Comparison of ENCODE assay signal across 9 mouse cellular contexts in genomic region chr4:24544677-24545151, GRCm38 (mm10). TPM values are rescaled to one million over a fixed set of nuclear protein-coding genes. Genes with fewer than 3 reads are reported as not detected.
DNase-seq lines count a peak whose midpoint lies in the region; ATAC-seq and TF ChIP-seq lines count a peak whose summit lies in the region.
"Had no signal": no experiment of that assay in that cellular context is flagged by ENCODE, and none has a peak within 500 bp of the region (broad histone marks: within the 10 kb centered on the region; RNA-seq: fewer than 3 reads in every experiment).

No protein-coding gene starts in this region.

- H3K4me1 ChIP-seq in cortical plate, adult 2 months (ENCODE audit: control insufficient read depth, insufficient read depth, low read length) = peaks cover 2% of the 10 kb centered on the region
- 0 out of 2 replicates have a peak, but pooled peaks cover 3% of the 10 kb centered on the region for H3K4me1 ChIP-seq in hindbrain, embryonic 15.5 days (replicated peaks)
- no peaks in the 10 kb centered on the region for H3K4me1 ChIP-seq in neural tube, embryonic 11.5 days (ENCODE audit: control insufficient read depth, insufficient read depth, low read length)
- no peaks in the 10 kb centered on the region for H3K4me1 ChIP-seq in thymus, adult 2 months (replicated peaks; ENCODE audit: control insufficient read depth, insufficient read depth, low read length)

- peak; percentile 85 for TF ChIP-seq CTCF in cortical plate, adult 2 months (IDR thresholded peaks at IDR 0.05; ENCODE audit: extremely low read depth, insufficient read depth, low read length)
- TF ChIP-seq CTCF in thymus, adult 2 months (IDR thresholded peaks at IDR 0.05; ENCODE audit: borderline replicate concordance, control insufficient read depth, extremely low read depth, insufficient read depth, low read length, poor library complexity) = no peak

- no peak for TF ChIP-seq POLR2A in cortical plate, adult 2 months (IDR thresholded peaks at IDR 0.05; ENCODE audit: extremely low read depth, insufficient read depth, low read length)
- no peak for TF ChIP-seq POLR2A in thymus, adult 2 months (IDR thresholded peaks at IDR 0.05; ENCODE audit: control insufficient read depth, extremely low read depth, insufficient read depth, low read length, poor library complexity)

- peak; percentile 18 for DNase-seq in thymus, postnatal 4 days
- DNase-seq in thymus, postnatal 14 days = no peak
- DNase-seq in layer of hippocampus, postnatal 25 days (ENCODE audit: extremely low spot score in 1 of 2, low spot score in 1 of 2) = peak; percentile 29 to 56
- DNase-seq in neural tube, embryonic 11.5 days (ENCODE audit: low spot score) = peak; percentile 25
- DNase-seq in spleen, postnatal 4 days (ENCODE audit: low spot score in 2 of 2) = no peak
- no peak for DNase-seq in thymus, adult 2 months
- DNase-seq: liver, embryonic 13.5 days had no signal

- H3K36me3 ChIP-seq in hindbrain, embryonic 15.5 days = no peaks in the 10 kb centered on the region
- H3K36me3 ChIP-seq in neural tube, embryonic 11.5 days (ENCODE audit: control insufficient read depth, insufficient read depth, low read length) = no peaks in the 10 kb centered on the region
- no peaks in the 10 kb centered on the region for H3K36me3 ChIP-seq in thymus, adult 2 months (ENCODE audit: control insufficient read depth, insufficient read depth, low read length)

- peak; percentile 95 for ATAC-seq in hindbrain, embryonic 15.5 days (ENCODE audit: low FRiP score, low read depth)
- peak; percentile 81 for ATAC-seq in neural tube, embryonic 11.5 days (ENCODE audit: insufficient read depth, low FRiP score, low TSS enrichment)

- H3K4me3 ChIP-seq in cortical plate, adult 2 months (ENCODE audit: insufficient read depth, low read length) = no peak overlapping the region
- H3K4me3 ChIP-seq in hindbrain, embryonic 15.5 days = no peak overlapping the region
- no peak overlapping the region for H3K4me3 ChIP-seq in neural tube, embryonic 11.5 days (ENCODE audit: low read depth, low read length)
- no peak overlapping the region for H3K4me3 ChIP-seq in thymus, adult 2 months (ENCODE audit: control insufficient read depth, insufficient read depth, low read length)
- H3K4me3 ChIP-seq: liver, embryonic 13.5 days had no signal

- H3K27me3 ChIP-seq in hindbrain, embryonic 15.5 days = no peaks in the 10 kb centered on the region
- H3K27me3 ChIP-seq in neural tube, embryonic 11.5 days (ENCODE audit: control insufficient read depth, insufficient read depth, low read length) = no peaks in the 10 kb centered on the region
- H3K27me3 ChIP-seq in thymus, adult 2 months (ENCODE audit: control insufficient read depth, insufficient read depth, low read length) = no peaks in the 10 kb centered on the region
- H3K27me3 ChIP-seq: liver, embryonic 13.5 days had no signal

- H3K4me2 ChIP-seq in hindbrain, embryonic 15.5 days = peak overlapping the region; percentile 15
- no peak overlapping the region for H3K4me2 ChIP-seq in neural tube, embryonic 11.5 days (ENCODE audit: low read depth)
- H3K4me2 ChIP-seq: liver, embryonic 13.5 days had no signal

- H3K9me3 ChIP-seq in hindbrain, embryonic 15.5 days = no peaks in the 10 kb centered on the region
- no peaks in the 10 kb centered on the region for H3K9me3 ChIP-seq in neural tube, embryonic 11.5 days (ENCODE audit: control insufficient read depth, low read length)
- H3K9me3 ChIP-seq: liver, embryonic 13.5 days had no signal

- WGBS in hindbrain, embryonic 15.5 days = 16% methylated on average over 5 of the region's 5 CpGs
- 27% methylated on average over 5 of the region's 5 CpGs for WGBS in neural tube, embryonic 11.5 days
- WGBS in thymus, adult 2 months = 92% methylated on average over 5 of the region's 5 CpGs

- no peak overlapping the region for H3K9ac ChIP-seq in hindbrain, embryonic 15.5 days
- no peak overlapping the region for H3K9ac ChIP-seq in neural tube, embryonic 11.5 days (ENCODE audit: low read length)
- H3K9ac ChIP-seq: liver, embryonic 13.5 days had no signal

- H3K27ac ChIP-seq in cortical plate, adult 2 months (ENCODE audit: insufficient read depth, low read length) = no peak overlapping the region
- H3K27ac ChIP-seq in hindbrain, embryonic 15.5 days (replicated peaks) = 0 out of 2 replicates have a peak overlapping the region, but pooled peaks have one; percentile 38
- no peak overlapping the region for H3K27ac ChIP-seq in neural tube, embryonic 11.5 days (ENCODE audit: low read depth, low read length)
- H3K27ac ChIP-seq in thymus, adult 2 months (ENCODE audit: control insufficient read depth, insufficient read depth, low read length) = no peak overlapping the region
- H3K27ac ChIP-seq: liver, embryonic 13.5 days had no signal

RNA-seq across cellular contexts. Expression of gene Mms22l, which starts 48.5 kb away (rescaled TPM):
- polyA plus RNA-seq in cortical plate, adult 2 months (2012; rRNA removed) = 1.7 and 2.3 TPM in 2 replicates
- polyA plus RNA-seq in hindbrain, embryonic 15.5 days (2015; fragmentation: Nextera tagmentation; extraction: Ambion mirVana) = 6.8 and 10.1 TPM in 2 replicates
- 1 to 10 TPM in 1 of 2 experiments, under 1 TPM in 1; 0.81 to 1.2 TPM for total RNA-seq in layer of hippocampus, postnatal 25 days (2021)
- 31.9 and 35.7 TPM in 2 replicates for polyA plus RNA-seq in neural tube, embryonic 11.5 days (2014; fragmentation: Nextera tagmentation; extraction: Ambion mirVana)
- 17.3 and 21.0 TPM in 2 replicates for polyA plus RNA-seq in thymus, adult 2 months (2012; rRNA removed)

Comparison
In these comparisons a context has a peak if more than half of its experiments do, and no peak if none do; other contexts are left out.
1. DNase-seq: peak in thymus, postnatal 4 days (single experiment), layer of hippocampus, postnatal 25 days (2 of 2) and neural tube, embryonic 11.5 days (single experiment); none in thymus, postnatal 14 days (single experiment), spleen, postnatal 4 days (0 of 2) and thymus, adult 2 months (single experiment).